Mouse (Mus musculus) embryonic facial prominence, embryonic 15.5 days (tissue): ENCODE results near the gene Gm10842. TPM values are rescaled to one million over a fixed set of nuclear protein-coding genes. Genes with fewer than 3 reads are reported as not detected.
"Not testable (repeated sequence)": the region's sequence is repeated elsewhere in the genome, so short reads cannot be mapped to it uniquely, and the experiment has no call there.

Source experiments
- ATAC-seq: fragments of 200-750 bp; cut with Nextera tagmentation; 2 replicates; pipeline ENCODE4 v1.8.0; 2017; ENCODE audit warnings: low read depth, moderate TSS enrichment; ENCODE audit not compliant: insufficient number of reproducible peaks, low FRiP score, low TSS enrichment
- H3K27ac ChIP-seq: fragments of 300-500 bp; sonication (generic); replicated peaks from 2 replicates; pipeline ENCODE4 v1.5.1; 2015; ENCODE audit warnings: mild to moderate bottlenecking, inconsistent platforms
- H3K27me3 ChIP-seq: fragments of 300-500 bp; sonication (generic); 2 replicates; pipeline ENCODE4 v1.6.1; 2015; ENCODE audit warnings: inconsistent platforms
- H3K36me3 ChIP-seq: fragments of 300-500 bp; sonication (generic); 2 replicates; pipeline ENCODE4 v1.6.1; 2015; ENCODE audit warnings: mild to moderate bottlenecking, inconsistent platforms
- H3K4me1 ChIP-seq: fragments of 300-500 bp; sonication (generic); 2 replicates; pipeline ENCODE4 v1.6.1; 2015; ENCODE audit warnings: inconsistent platforms
- H3K4me2 ChIP-seq: fragments of 300-500 bp; sonication (generic); replicated peaks from 2 replicates; pipeline ENCODE4 v1.6.1; 2015; ENCODE audit warnings: mild to moderate bottlenecking, inconsistent platforms
- H3K4me3 ChIP-seq: fragments of 300-500 bp; sonication (generic); replicated peaks from 2 replicates; pipeline ENCODE4 v1.5.1; 2015; ENCODE audit warnings: mild to moderate bottlenecking, inconsistent platforms
- H3K9ac ChIP-seq: fragments of 300-500 bp; sonication (generic); 2 replicates; pipeline ENCODE4 v1.6.1; 2015; ENCODE audit warnings: inconsistent platforms
- H3K9me3 ChIP-seq: fragments of 300-500 bp; sonication (generic); replicated peaks from 2 replicates; pipeline ENCODE4 v1.6.1; 2016; ENCODE audit warnings: inconsistent platforms
- WGBS: fragments of 180-500 bp; shearing (Covaris S2); methylation state at CpG from one replicate; pipeline ENCODE4 v1.1.7; 2015; 5-methylcytosine and 5-hydroxymethylcytosine counted together
- polyA plus RNA-seq: library from polyadenylated mRNA; unstranded; fragments of >200 nt; fragmentation: Nextera tagmentation; extraction: Ambion mirVana; gene quantifications from 2 replicates; pipeline ENCODE4 v1.2.1, GENCODE M21; 2015

The Gm10842 gene
- polyA plus RNA-seq, result not detected in 2 replicates

- 59% methylated on average over 3 of the region's 3 CpGs for WGBS
- no peaks in the 10 kb centered on the region for H3K36me3 ChIP-seq
- H3K27me3 ChIP-seq, result no peaks in the 10 kb centered on the region
- H3K27ac ChIP-seq, result no peak within 1 kb of the TSS
- no peak within 1 kb of the TSS for H3K4me2 ChIP-seq
- no peak for ATAC-seq
- 0 out of 2 replicates have a peak, but pooled peaks cover 5% of the 10 kb centered on the region for H3K4me1 ChIP-seq
- H3K9ac ChIP-seq, result no peak within 1 kb of the TSS
- no peak within 1 kb of the TSS for H3K4me3 ChIP-seq
- no peaks in the 10 kb centered on the region for H3K9me3 ChIP-seq
Observed at GRCm38 (mm10) chr11:105146593-105146992, at the start of gene Gm10842. Gene Gm10842, plus strand, starts transcription at chr11:105146893.

GRCm38 (mm10) chr11:105112448-105112847 is 34.2 kb upstream of the Gm10842 start:
- H3K4me2 ChIP-seq, H3K27me3 ChIP-seq, H3K4me1 ChIP-seq, H3K9me3 ChIP-seq, ATAC-seq, H3K4me3 ChIP-seq, H3K27ac ChIP-seq, H3K9ac ChIP-seq, H3K36me3 ChIP-seq: not testable (repeated sequence)
- WGBS, result 81% methylated on average over 22 of the region's 22 CpGs

- H3K4me2 ChIP-seq, result no peak overlapping the region
- ATAC-seq, result no peak
- 86% methylated on average over 7 of the region's 7 CpGs for WGBS
- no peak overlapping the region for H3K27ac ChIP-seq
- H3K4me1 ChIP-seq, result no peaks in the 10 kb centered on the region
- H3K9ac ChIP-seq, result no peak overlapping the region
- no peaks in the 10 kb centered on the region for H3K36me3 ChIP-seq
- no peak overlapping the region for H3K4me3 ChIP-seq
- no peaks in the 10 kb centered on the region for H3K27me3 ChIP-seq
- no peaks in the 10 kb centered on the region for H3K9me3 ChIP-seq
Observed at GRCm38 (mm10) chr11:105117814-105118213, 28.9 kb upstream of the Gm10842 start.

DNA sequence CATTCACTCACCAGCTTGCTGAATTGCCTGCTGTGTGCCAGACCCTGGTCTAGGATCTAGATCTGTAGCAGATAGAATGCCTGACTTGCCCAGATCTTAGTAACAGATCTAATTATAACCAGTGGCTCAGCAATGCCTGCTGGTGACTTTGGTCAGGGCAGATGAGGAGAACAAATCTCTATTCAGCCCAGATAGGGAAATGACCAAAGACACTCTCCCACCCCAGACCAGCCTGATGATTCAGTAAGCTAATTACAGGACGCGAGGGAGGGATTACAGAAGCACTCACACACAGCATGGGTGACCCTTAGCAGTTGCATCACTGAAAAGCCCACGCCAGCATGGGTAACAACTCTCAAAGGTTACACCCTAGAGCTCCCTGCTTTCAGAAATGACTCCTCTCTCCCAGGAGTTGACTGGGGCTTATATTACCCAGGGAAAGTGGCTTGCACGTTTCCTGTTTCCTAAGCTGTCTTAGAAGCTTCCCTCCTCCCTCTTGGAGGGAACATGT is 26.1 kb upstream of the Gm10842 start:
- Histone ChIP-seq H3K9me3 (no peaks in the 10 kb centered on the region), H3K27me3 (no peaks in the 10 kb centered on the region), H3K4me3 (no peak overlapping the region), H3K27ac (no peak overlapping the region), H3K9ac (no peak overlapping the region), H3K4me2 (no peak overlapping the region), H3K4me1 (no peaks in the 10 kb centered on the region), H3K36me3 (no peaks in the 10 kb centered on the region)
- WGBS, result 22% methylated on average over 4 of the region's 4 CpGs
- no peak for ATAC-seq

DNA sequence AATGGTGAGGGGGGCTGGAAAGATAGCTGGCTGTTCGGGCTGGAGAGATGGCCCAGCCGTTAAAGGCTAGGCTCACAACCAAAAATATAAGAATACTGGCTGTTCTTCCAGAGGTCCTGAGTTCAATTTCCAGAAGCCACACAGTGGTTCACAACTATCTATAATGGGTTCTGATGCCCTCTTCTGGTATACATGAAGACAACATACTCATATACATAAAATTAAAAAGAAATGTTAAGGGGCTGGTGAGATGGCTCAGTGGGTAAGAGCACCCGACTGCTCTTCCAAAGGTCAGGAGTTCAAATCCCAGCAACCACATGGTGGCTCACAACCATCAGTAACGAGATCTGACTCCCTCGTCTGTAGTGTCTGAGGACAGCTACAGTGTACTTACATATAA is 24.9 kb upstream of the Gm10842 start:
- H3K27ac ChIP-seq, H3K9me3 ChIP-seq, H3K27me3 ChIP-seq, H3K4me3 ChIP-seq, H3K9ac ChIP-seq, ATAC-seq, H3K36me3 ChIP-seq, H3K4me2 ChIP-seq, H3K4me1 ChIP-seq: not testable (repeated sequence)
- 62% methylated on average over 5 of the region's 5 CpGs for WGBS

GRCm38 (mm10) chr11:105123986-105124385 is 22.7 kb upstream of the Gm10842 start:
- Histone ChIP-seq H3K4me3 (no peak overlapping the region), H3K4me1 (peaks cover 12% of the 10 kb centered on the region), H3K4me2 (no peak overlapping the region), H3K9ac (no peak overlapping the region), H3K36me3 (peaks cover 3% of the 10 kb centered on the region; the same call in 1 of the 2 replicates), H3K9me3 (no peaks in the 10 kb centered on the region), H3K27me3 (no peaks in the 10 kb centered on the region), H3K27ac (no peak overlapping the region)
- 7% methylated on average over 9 of the region's 9 CpGs for WGBS
- no peak for ATAC-seq

- H3K9ac ChIP-seq, result peak within 1 kb of the TSS; percentile 63
- whole genome bisulfite sequencing, result under 1% methylated on average over 37 of the region's 38 CpGs
- H3K9me3 ChIP-seq, result no peaks in the 10 kb centered on the region
- H3K4me1 ChIP-seq, result peaks cover 12% of the 10 kb centered on the region
- H3K4me2 ChIP-seq, result peak within 1 kb of the TSS; percentile 80
- H3K4me3 ChIP-seq, result peak within 1 kb of the TSS; percentile 91
- H3K27me3 ChIP-seq, result no peaks in the 10 kb centered on the region
- H3K27ac ChIP-seq, result peak within 1 kb of the TSS; percentile 79
- peak; percentile 88 for ATAC-seq
- H3K36me3 ChIP-seq, result peaks cover 16% of the 10 kb centered on the region; the same call in 1 of the 2 replicates
Observed at GRCm38 (mm10) chr11:105125735-105126519, 20.8 kb upstream of the Gm10842 start, which contains the start of gene Mettl2. Gene Mettl2, plus strand, starts transcription at chr11:105126425.

GRCm38 (mm10) chr11:105126520-105127029 is 20.1 kb upstream of the Gm10842 start:
- no peak overlapping the region for H3K27ac ChIP-seq
- peak overlapping the region; percentile 80 for H3K4me2 ChIP-seq
- no peak; the same call in 1 of the 2 replicates for ATAC-seq
- peak overlapping the region; percentile 91 for H3K4me3 ChIP-seq
- peaks cover 18% of the 10 kb centered on the region for H3K36me3 ChIP-seq
- WGBS, result under 1% methylated on average over 49 of the region's 49 CpGs
- H3K27me3 ChIP-seq, result no peaks in the 10 kb centered on the region
- H3K9ac ChIP-seq, result peak overlapping the region; percentile 63
- H3K9me3 ChIP-seq, result no peaks in the 10 kb centered on the region
- peaks cover 12% of the 10 kb centered on the region for H3K4me1 ChIP-seq

- WGBS, result 94% methylated on average over 7 of the region's 7 CpGs
- Histone ChIP-seq H3K9ac (no peak overlapping the region), H3K4me2 (no peak overlapping the region), H3K4me1 (no peaks in the 10 kb centered on the region), H3K9me3 (no peaks in the 10 kb centered on the region), H3K4me3 (no peak overlapping the region), H3K27ac (no peak overlapping the region), H3K27me3 (no peaks in the 10 kb centered on the region), H3K36me3 (peaks cover 88% of the 10 kb centered on the region)
- ATAC-seq, result no peak
Observed at GRCm38 (mm10) chr11:105135692-105136091, 11.0 kb upstream of the Gm10842 start.

DNA sequence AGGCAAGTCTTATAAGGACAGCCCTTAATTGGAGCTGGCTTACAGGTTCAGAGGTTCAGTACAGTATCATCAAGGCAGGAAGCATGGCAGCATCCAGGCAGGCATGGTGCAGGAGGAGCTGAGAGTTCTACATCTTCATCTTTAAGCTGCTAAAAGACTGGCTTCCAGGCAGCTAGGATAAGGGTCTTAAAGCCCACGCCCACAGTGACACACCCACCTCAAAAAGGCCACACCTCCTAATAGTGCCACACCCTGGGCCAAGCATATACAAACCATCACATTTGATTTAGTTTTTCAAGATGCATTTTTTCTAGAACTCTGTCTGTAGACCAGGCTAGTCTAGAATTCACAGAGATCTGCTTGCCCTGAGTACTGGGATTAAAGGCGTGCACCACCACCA is 9.4 kb upstream of the Gm10842 start:
- not testable (repeated sequence) for H3K27ac ChIP-seq, H3K9me3 ChIP-seq, H3K4me2 ChIP-seq, H3K4me3 ChIP-seq, H3K4me1 ChIP-seq, H3K27me3 ChIP-seq, H3K9ac ChIP-seq, ATAC-seq
- WGBS, result 83% methylated on average over 2 of the region's 2 CpGs
- peaks cover 84% of the 10 kb centered on the region for H3K36me3 ChIP-seq

GRCm38 (mm10) chr11:105140512-105140911 is 6.2 kb upstream of the Gm10842 start:
- not testable (repeated sequence) for H3K27ac ChIP-seq, H3K4me1 ChIP-seq, H3K4me3 ChIP-seq, H3K9ac ChIP-seq, ATAC-seq, H3K9me3 ChIP-seq, H3K27me3 ChIP-seq, H3K4me2 ChIP-seq
- H3K36me3 ChIP-seq, result peaks cover 54% of the 10 kb centered on the region
- WGBS, result 95% methylated on average over 8 of the region's 8 CpGs
